Mouse (Mus musculus): ENCODE measurements at regions not wholly inside any gene's neighbourhood (a gene's known extent, or its start where the extent isn't known, plus 50 kb on each side); places are given as distances from the start of the nearest gene placed in this dataset.

DNA sequence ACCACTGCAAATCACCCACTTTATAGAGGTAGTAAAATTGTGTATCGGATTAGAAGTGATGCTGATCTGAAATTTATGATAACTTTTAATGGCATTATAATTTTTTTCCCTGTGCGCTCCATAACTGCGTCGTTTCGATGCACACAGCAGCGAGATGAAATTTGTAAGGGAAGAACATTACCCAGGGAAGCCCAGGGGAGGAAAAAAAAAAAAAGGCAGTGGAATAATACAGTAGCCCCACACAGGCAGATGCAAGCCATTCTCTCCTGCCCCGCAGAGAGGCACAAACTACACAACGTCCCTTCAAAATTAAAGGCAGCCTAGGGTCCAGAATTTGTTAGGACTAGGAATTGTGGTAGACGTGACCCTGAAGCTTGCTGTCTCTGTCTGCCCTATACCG, 234.2 kb downstream of the Il20rb start:
- no peak for DNase-seq (ENCODE audit: low read depth, low spot score)
